Mouse (Mus musculus) left cerebral cortex, adult 2 months (tissue): Measurements from ENCODE around the gene Klk1b5. TPM values are rescaled to one million over a fixed set of nuclear protein-coding genes. Genes with fewer than 3 reads are reported as not detected.
"Not testable (repeated sequence)": the region's sequence is repeated elsewhere in the genome, so short reads cannot be mapped to it uniquely, and the experiment has no call there.

Source experiments
- DNase-seq, 2 experiments: peaks; one replicate each; pipeline ENCODE4 v3.0.0; 2021 to 2022; ENCODE audit warnings: low spot score in 2 of 2, mixed read lengths in 1 of 2; ENCODE audit errors: extremely low spot score in 1 of 2
- H3K27ac ChIP-seq: fragments of 200-600 bp; 2 replicates; pipeline ENCODE4 v1.8.1; 2022
- H3K4me3 ChIP-seq: fragments of 200-600 bp; 2 replicates; pipeline ENCODE4 v1.8.1; 2022
- CTCF ChIP-seq: fragments of 200-600 bp; IDR thresholded peaks from 2 replicates; pipeline ENCODE4 v1.8.1; 2022; ENCODE audit warnings: antibody characterized with exemption, mild to moderate bottlenecking, moderate library complexity
- intact Hi-C: fragments of 180-260 bp; cut with DNase I; formaldehyde crosslinking; loops from one replicate; pipeline ENCODE4 v1.15.1; 2025
- long read RNA-seq, 2 experiments: library from polyadenylated mRNA; stranded (forward); transcript quantifications; one replicate each; pipeline ENCODE4 v2.0.0; 2021; ENCODE audit warnings: borderline mapping rate in 2 of 2
- total RNA-seq, 2 experiments: library from RNA; stranded (reverse); gene quantifications; 2 replicates each; pipeline ENCODE4 v1.2.3; 2021

The Klk1b5 gene
- not detected for total RNA-seq
- long read RNA-seq, experiment 1: 0 reads
- long read RNA-seq, experiment 2: 0 reads

DNA sequence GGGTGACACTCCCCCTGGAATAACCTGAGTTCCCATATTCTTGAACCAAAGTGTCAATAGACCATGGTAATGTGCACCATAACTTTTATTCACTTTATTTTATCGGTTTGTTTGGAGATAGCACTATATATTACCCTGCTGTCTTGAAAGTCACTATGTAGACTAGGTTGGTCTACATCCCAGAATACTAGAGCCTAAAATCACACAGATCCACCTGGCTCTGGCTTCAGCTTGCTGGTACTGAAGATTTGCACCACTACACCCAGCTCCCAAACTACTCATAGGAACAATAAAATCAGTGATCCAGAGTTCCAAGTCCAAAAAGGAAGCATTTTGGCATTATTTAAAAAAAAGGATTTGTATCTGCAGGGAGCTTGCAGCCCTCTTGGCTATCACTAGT lies at the start of gene Klk1b5:
TSS of gene Klk1b5 (plus strand) at position 301 of the 400 bp plus-strand sequence.
- no peak for TF ChIP-seq CTCF
- no peak within 1 kb of the TSS for H3K4me3 ChIP-seq
- intact Hi-C loops: loop anchor here (5.0 kb wide), 1 partner anchor 283 kb away; the partner anchor contains the start of gene Klk15

DNA sequence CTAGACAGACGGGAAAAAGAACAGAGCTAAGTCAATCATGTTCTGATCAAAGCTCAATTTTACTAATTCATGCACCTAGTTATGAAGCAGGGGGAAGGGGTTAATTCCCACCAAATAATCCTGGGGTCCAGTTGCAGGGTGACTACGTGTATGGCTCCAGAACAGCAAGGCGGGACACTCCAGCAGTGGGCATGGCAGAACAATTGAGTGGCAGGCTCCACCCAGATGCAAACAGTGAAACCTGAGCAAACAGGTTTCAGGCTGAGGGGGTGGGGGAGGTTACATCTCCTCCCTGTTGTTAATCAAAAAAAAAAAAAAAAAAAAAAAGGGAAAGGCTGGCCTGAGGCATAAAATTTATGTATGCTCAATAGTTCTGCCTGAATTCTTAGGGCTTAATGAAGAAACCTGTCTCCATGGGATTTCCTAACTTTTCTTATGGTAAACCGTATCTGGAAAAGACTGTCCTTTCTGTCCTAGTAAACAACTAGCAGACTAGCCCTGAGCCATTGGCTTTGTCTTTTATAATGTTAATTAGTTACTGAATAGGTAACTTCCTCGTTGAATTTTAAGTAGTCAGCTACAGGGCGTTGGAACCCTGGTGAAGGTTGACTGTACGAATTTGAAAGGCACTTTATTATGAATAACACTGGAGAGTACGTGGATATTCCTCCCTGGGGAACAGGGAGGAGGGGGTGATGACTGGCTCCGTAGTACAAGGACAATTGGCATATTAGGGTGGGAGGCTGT lies 36.3 kb upstream of the Klk1b5 start:
- H3K27ac ChIP-seq: no peak overlapping the region
- TF ChIP-seq CTCF: no peak
- no peak overlapping the region for H3K4me3 ChIP-seq
- intact Hi-C loops: no loop called here
- no peak for DNase-seq

More for the DNA sequence above, at the start of gene Klk1b5:
- no peak within 1 kb of the TSS for H3K27ac ChIP-seq
- DNase-seq: no peak

- H3K4me3 ChIP-seq, intact Hi-C loops, DNase-seq, H3K27ac ChIP-seq: not testable (repeated sequence)
Observed at GRCm38 (mm10) chr7:44186516-44186915, 29.2 kb upstream of the Klk1b5 start.

DNA sequence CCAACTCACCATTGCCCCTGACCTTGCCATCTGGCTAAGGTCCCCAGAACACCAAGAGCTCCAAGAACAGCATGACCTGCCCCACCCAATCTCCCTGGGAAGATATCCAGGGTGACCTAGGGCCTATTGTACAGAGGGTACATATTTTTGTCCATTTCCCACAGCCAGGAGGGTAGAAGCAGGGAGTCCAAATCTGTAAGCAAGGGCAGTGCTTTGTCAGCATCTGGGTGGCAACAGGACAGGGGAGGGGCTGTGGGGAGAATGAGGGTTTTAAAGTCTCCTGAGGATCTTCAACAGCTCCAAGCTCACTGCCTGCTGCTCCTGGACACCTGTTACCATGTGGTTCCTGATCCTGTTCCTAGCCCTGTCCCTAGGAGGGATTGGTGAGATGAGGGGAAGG lies 27.8 kb upstream of the Klk1b5 start, which contains the start of gene Klk1b24:
TSS of gene Klk1b24 (plus strand) at position 301 of the 400 bp plus-strand sequence.
- H3K27ac ChIP-seq, DNase-seq, H3K4me3 ChIP-seq, intact Hi-C loops: not testable (repeated sequence)

GRCm38 (mm10) chr7:44193466-44193865 lies 22.3 kb upstream of the Klk1b5 start:
- DNase-seq, H3K27ac ChIP-seq, H3K4me3 ChIP-seq, intact Hi-C loops: not testable (repeated sequence)

DNA sequence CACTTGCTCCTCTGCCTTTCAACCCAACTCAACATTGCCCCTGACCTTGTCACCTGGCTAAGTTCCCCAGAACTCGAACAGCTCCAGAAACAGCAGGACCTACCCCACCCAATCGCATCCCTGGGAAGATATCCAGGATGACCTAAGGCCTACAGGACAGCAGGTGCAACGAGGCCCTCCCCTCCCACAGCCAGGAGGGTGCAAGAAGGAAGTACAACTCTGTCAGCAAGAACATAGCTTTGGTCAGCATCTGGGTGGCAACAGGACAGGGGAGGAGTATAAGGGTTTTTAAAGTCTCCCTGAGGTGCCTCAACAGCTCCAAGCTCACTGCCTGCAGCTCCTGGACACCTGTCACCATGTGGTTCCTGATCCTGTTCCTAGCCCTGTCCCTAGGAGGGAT lies 17.9 kb upstream of the Klk1b5 start, which contains the start of gene Klk1b3:
TSS of gene Klk1b3 (plus strand) at position 301 of the 400 bp plus-strand sequence.
- intact Hi-C loops: no loop called here
- DNase-seq: no peak
- TF ChIP-seq CTCF: no peak
- Histone ChIP-seq H3K4me3 (no peak within 1 kb of the TSS), H3K27ac (no peak within 1 kb of the TSS)

GRCm38 (mm10) chr7:44207135-44207534 lies 8.6 kb upstream of the Klk1b5 start, which contains the start of gene Klk1b4:
Klk1b4 (plus strand) TSS chr7:44207435.
- intact Hi-C loops, H3K4me3 ChIP-seq: not testable (repeated sequence)

DNA sequence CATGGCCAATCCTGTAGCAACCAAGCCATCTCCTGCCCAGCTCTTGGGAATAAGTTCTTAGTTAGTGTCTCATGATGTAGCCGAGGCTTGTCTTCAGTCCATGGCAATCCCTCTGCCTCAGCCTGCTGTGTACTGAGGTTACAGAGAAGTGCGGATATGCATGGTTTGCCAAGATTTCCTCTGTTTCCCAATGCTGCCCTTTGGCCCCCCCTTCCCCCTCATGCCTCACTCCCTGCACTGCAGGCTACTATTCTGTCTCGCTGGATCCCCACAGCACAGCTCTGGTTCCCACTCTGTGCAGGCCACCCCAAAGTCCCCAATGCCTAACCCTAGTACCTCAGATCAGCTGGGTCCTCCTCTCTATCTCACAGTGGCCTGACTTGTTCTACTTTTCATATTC lies 7.4 kb upstream of the Klk1b5 start:
- intact Hi-C loops: no loop called here
- H3K27ac ChIP-seq: no peak overlapping the region
- H3K4me3 ChIP-seq: no peak overlapping the region
- no peak for DNase-seq
- no peak for TF ChIP-seq CTCF

More at GRCm38 (mm10) chr7:44207135-44207534, 8.6 kb upstream of the Klk1b5 start, which contains the start of gene Klk1b4:
- DNase-seq, H3K27ac ChIP-seq: not testable (repeated sequence)

GRCm38 (mm10) chr7:44221601-44222000 lies 5.9 kb downstream of the Klk1b5 start:
- DNase-seq, H3K27ac ChIP-seq, intact Hi-C loops, H3K4me3 ChIP-seq: not testable (repeated sequence)

GRCm38 (mm10) chr7:44222335-44222734 lies 6.6 kb downstream of the Klk1b5 start:
- intact Hi-C loops, H3K27ac ChIP-seq, H3K4me3 ChIP-seq: not testable (repeated sequence)

DNA sequence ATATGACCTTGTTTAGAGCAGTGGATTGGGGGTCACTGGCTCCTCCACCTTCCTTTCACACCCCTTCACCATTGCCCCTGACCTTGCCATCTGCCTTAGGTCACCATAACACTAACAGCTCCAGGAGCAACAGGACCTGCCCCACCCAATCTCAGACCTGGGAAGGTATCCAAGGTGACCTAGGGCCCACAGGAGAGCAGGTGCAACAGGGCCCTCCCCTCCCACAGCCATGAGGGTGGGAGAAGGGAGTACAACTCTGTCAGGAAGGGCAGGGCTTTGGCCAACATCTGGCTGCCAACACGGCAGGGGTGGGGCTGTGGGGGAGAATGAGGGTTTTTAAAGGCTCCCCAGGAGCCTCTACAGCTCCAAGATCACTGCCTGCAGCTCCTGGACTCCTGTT lies 9.3 kb downstream of the Klk1b5 start, which contains the start of gene Klk1:
TSS of gene Klk1 (plus strand) at position 285 of the 400 bp plus-strand sequence.
- no peak for DNase-seq
- no peak for TF ChIP-seq CTCF
- no peak within 1 kb of the TSS for H3K27ac ChIP-seq
- intact Hi-C loops: no loop called here
- H3K4me3 ChIP-seq: no peak within 1 kb of the TSS

More at GRCm38 (mm10) chr7:44222335-44222734, 6.6 kb downstream of the Klk1b5 start:
- DNase-seq: not testable (repeated sequence)

- DNase-seq: no peak
- intact Hi-C loops: no loop called here
Observed at GRCm38 (mm10) chr7:44235909-44236308, 20.2 kb downstream of the Klk1b5 start, which contains the start of gene Gm36864. Gm36864 (plus strand) TSS chr7:44236177.

More at GRCm38 (mm10) chr7:44235909-44236308, 20.2 kb downstream of the Klk1b5 start, which contains the start of gene Gm36864:
- Histone ChIP-seq H3K4me3 (no peak within 1 kb of the TSS), H3K27ac (no peak within 1 kb of the TSS)
- TF ChIP-seq CTCF: no peak
